Mouse (Mus musculus) forebrain, embryonic 12.5 days (tissue): ENCODE measurements around the gene Tmem202. TPM values are rescaled to one million over a fixed set of nuclear protein-coding genes. Genes with fewer than 3 reads are reported as not detected.

ENCODE experiments used
- ATAC-seq: fragments of 200-750 bp; cut with Nextera tagmentation; 2 replicates; pipeline ENCODE4 v1.8.0; 2017; ENCODE audit warnings: moderate TSS enrichment; ENCODE audit not compliant: low FRiP score
- H3K27ac ChIP-seq: fragments of 300-500 bp; sonication (generic); 2 replicates; pipeline ENCODE4 v1.5.1; 2016; ENCODE audit warnings: mild to moderate bottlenecking
- H3K27me3 ChIP-seq: fragments of 300-500 bp; sonication (generic); 2 replicates; pipeline ENCODE4 v1.6.1; 2016; ENCODE audit warnings: mild to moderate bottlenecking
- H3K36me3 ChIP-seq: fragments of 300-500 bp; sonication (generic); replicated peaks from 2 replicates; pipeline ENCODE4 v1.6.1; 2016; ENCODE audit warnings: mild to moderate bottlenecking
- H3K4me1 ChIP-seq: fragments of 300-500 bp; sonication (generic); 2 replicates; pipeline ENCODE4 v1.6.1; 2016
- H3K4me2 ChIP-seq: fragments of 300-500 bp; sonication (generic); 2 replicates; pipeline ENCODE4 v1.6.1; 2016; ENCODE audit warnings: mild to moderate bottlenecking, moderate library complexity
- H3K4me3 ChIP-seq: fragments of 300-500 bp; sonication (generic); replicated peaks from 2 replicates; pipeline ENCODE4 v1.5.1; 2016; ENCODE audit warnings: mild to moderate bottlenecking
- H3K9ac ChIP-seq: fragments of 300-500 bp; sonication (generic); 2 replicates; pipeline ENCODE4 v1.6.1; 2016; ENCODE audit warnings: mild to moderate bottlenecking
- H3K9me3 ChIP-seq: fragments of 300-500 bp; sonication (generic); 2 replicates; pipeline ENCODE4 v1.6.1; 2016
- WGBS: fragments of 180-500 bp; shearing (Covaris S2); methylation state at CpG from one replicate; pipeline ENCODE4 v1.1.7; 2016; 5-methylcytosine and 5-hydroxymethylcytosine counted together
- polyA plus RNA-seq: library from polyadenylated mRNA; unstranded; fragments of >200 nt; fragmentation: Nextera tagmentation; extraction: Ambion mirVana; gene quantifications from 2 replicates; pipeline ENCODE4 v1.2.1, GENCODE M21; 2016

The Tmem202 gene
- polyA plus RNA-seq, 1 experiment from 2014 or later, result not detected

- Histone ChIP-seq H3K27ac (peak overlapping the region; percentile 100), H3K4me3 (peak overlapping the region; percentile 99), H3K4me1 (peaks cover 21% of the 10 kb centered on the region), H3K9me3 (no peaks in the 10 kb centered on the region), H3K4me2 (peak overlapping the region; percentile 91), H3K36me3 (peaks cover 3% of the 10 kb centered on the region; the same call in 1 of the 2 replicates), H3K9ac (peak overlapping the region; percentile 99), H3K27me3 (no peaks in the 10 kb centered on the region)
- under 1% methylated on average over 34 of the region's 34 CpGs for WGBS
- ATAC-seq, result peak; percentile 33
These were observed 54.1 kb downstream of the Tmem202 start for GRCm38 (mm10) chr9:59485511-59486075.

DNA sequence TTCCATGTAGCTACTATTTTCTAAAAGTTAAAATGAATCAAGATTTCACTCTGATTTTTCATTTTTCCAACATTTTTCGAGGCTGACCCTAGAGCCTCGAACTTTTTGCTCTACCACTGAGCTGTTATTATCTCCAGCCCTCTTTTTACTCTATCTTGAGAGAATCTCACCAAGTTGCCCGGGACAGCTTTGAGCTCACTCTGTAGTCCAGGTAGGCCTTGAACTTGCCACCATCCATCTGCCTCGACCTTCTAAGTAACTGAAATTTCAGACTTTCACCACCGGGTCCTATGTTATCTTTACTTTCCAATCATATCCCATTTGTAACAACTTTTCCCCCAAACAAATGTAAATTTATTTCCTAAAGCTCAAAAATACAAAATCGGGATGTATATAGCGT, 54.9 kb downstream of the Tmem202 start:
- Histone ChIP-seq H3K4me2 (peak overlapping the region; percentile 91), H3K27ac (no peak overlapping the region), H3K27me3 (no peaks in the 10 kb centered on the region), H3K4me3 (peak overlapping the region; percentile 99), H3K9ac (peak overlapping the region; percentile 99), H3K36me3 (peaks cover 3% of the 10 kb centered on the region; the same call in 1 of the 2 replicates), H3K9me3 (no peaks in the 10 kb centered on the region), H3K4me1 (peaks cover 21% of the 10 kb centered on the region)
- ATAC-seq, result no peak
- WGBS, result 23% methylated on average over 7 of the region's 7 CpGs

DNA sequence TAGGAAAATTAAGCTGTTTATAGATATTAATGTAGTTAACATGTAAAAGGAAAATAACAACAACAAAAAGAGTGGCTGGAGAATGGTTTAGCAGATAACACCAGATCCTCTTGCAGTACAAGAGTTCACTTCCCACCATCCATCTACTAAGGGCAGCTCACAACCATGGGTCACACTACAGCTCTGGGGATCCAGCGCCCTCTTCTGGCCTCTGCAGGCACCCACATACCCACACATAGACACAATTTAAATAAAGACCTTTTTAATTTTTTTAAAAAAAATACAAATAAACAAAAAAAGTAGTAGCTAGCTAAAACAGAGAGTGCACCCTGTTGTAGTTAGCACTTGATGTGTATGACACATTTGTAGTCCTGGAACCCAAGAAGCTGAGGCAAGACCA, 57.2 kb downstream of the Tmem202 start:
- H3K27me3 ChIP-seq, result no peaks in the 10 kb centered on the region
- no peak overlapping the region for H3K4me3 ChIP-seq
- no peaks in the 10 kb centered on the region for H3K9me3 ChIP-seq
- H3K27ac ChIP-seq, result no peak overlapping the region
- 38% methylated on average over 1 of the region's 1 CpGs for WGBS
- peak overlapping the region; percentile 4; the same call in 1 of the 2 replicates for H3K4me2 ChIP-seq
- H3K4me1 ChIP-seq, result peaks cover 21% of the 10 kb centered on the region
- ATAC-seq, result no peak
- H3K9ac ChIP-seq, result no peak overlapping the region
- H3K36me3 ChIP-seq, result peaks cover 3% of the 10 kb centered on the region; the same call in 1 of the 2 replicates

- Histone ChIP-seq H3K9ac (no peak overlapping the region), H3K4me2 (no peak overlapping the region), H3K36me3 (peaks cover 7% of the 10 kb centered on the region), H3K9me3 (no peaks in the 10 kb centered on the region), H3K4me1 (no peaks in the 10 kb centered on the region), H3K4me3 (no peak overlapping the region), H3K27me3 (no peaks in the 10 kb centered on the region), H3K27ac (no peak overlapping the region)
- WGBS, result 88% methylated on average over 2 of the region's 2 CpGs
- ATAC-seq, result no peak
These were observed 63.0 kb downstream of the Tmem202 start for GRCm38 (mm10) chr9:59476617-59477016.

- no peak for ATAC-seq
- Histone ChIP-seq H3K4me3 (no peak overlapping the region), H3K9ac (no peak overlapping the region), H3K4me2 (no peak overlapping the region), H3K9me3 (no peaks in the 10 kb centered on the region), H3K27me3 (no peaks in the 10 kb centered on the region), H3K27ac (no peak overlapping the region), H3K36me3 (peaks cover 11% of the 10 kb centered on the region), H3K4me1 (no peaks in the 10 kb centered on the region)
- WGBS, result 83% methylated on average over 1 of the region's 1 CpGs
These were observed 64.8 kb downstream of the Tmem202 start for GRCm38 (mm10) chr9:59474838-59475237.

DNA sequence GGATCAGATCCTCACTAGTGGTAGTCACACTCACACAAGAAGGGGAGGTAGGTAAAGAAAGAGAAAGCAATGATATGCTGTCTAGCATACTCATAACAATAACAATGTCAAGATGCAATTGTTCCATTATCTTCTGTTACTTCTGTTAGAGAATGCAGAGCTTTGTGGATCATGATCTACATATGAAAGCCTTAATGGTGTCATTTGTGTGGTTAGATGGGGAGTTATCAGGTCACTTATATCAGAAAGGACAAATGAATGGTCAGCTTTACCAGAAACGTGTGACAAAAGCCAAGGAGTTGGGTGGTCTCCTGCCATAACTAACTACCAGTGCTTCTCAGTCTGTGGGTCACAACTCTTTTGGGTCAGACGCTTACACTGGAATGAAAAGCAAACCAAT, 66.5 kb downstream of the Tmem202 start:
- H3K36me3 ChIP-seq, result peaks cover 11% of the 10 kb centered on the region
- H3K27ac ChIP-seq, result no peak overlapping the region
- no peaks in the 10 kb centered on the region for H3K4me1 ChIP-seq
- no peaks in the 10 kb centered on the region for H3K27me3 ChIP-seq
- H3K4me2 ChIP-seq, result no peak overlapping the region
- no peak overlapping the region for H3K9ac ChIP-seq
- no peak for ATAC-seq
- WGBS, result 72% methylated on average over 2 of the region's 2 CpGs
- H3K9me3 ChIP-seq, result no peaks in the 10 kb centered on the region
- H3K4me3 ChIP-seq, result no peak overlapping the region

- no peaks in the 10 kb centered on the region for H3K9me3 ChIP-seq
- no peaks in the 10 kb centered on the region for H3K27me3 ChIP-seq
- no peak for ATAC-seq
- H3K4me3 ChIP-seq, result no peak overlapping the region
- H3K4me1 ChIP-seq, result no peaks in the 10 kb centered on the region
- 95% methylated on average over 1 of the region's 1 CpGs for whole genome bisulfite sequencing
- H3K4me2 ChIP-seq, result no peak overlapping the region
- H3K36me3 ChIP-seq, result peaks cover 11% of the 10 kb centered on the region
- H3K27ac ChIP-seq, result no peak overlapping the region
- no peak overlapping the region for H3K9ac ChIP-seq
These were observed 70.2 kb downstream of the Tmem202 start for GRCm38 (mm10) chr9:59469446-59469845.

Other genes with a start within 250 kb of the Tmem202 start
- gene Adpgk, start 248.3 kb downstream of the Tmem202 start, polyA plus RNA-seq, result 28.4 and 29.0 TPM in 2 replicates
- 25.4 and 28.7 TPM in 2 replicates for gene Bbs4, start 186.3 kb downstream of the Tmem202 start, polyA plus RNA-seq
- gene Arih1, start 53.2 kb downstream of the Tmem202 start, polyA plus RNA-seq, result 20.7 and 27.1 TPM in 2 replicates
- 37.1 and 43.3 TPM in 2 replicates for gene Hexa, start 307 bp downstream of the Tmem202 start, polyA plus RNA-seq
- 14.4 and 16.7 TPM in 2 replicates for gene Celf6, start 38.1 kb upstream of the Tmem202 start, polyA plus RNA-seq
- gene Parp6, start 77.4 kb upstream of the Tmem202 start, polyA plus RNA-seq, result 105 and 116 TPM in 2 replicates
- gene Pkm, start 116.5 kb upstream of the Tmem202 start, polyA plus RNA-seq, result 1,825 and 1,829 TPM in 2 replicates
- gene Gramd2, start 140.3 kb upstream of the Tmem202 start, polyA plus RNA-seq, result 0.40 and 0.49 TPM in 2 replicates
- gene Senp8, start 210.9 kb upstream of the Tmem202 start, polyA plus RNA-seq, result 13.0 and 18.1 TPM in 2 replicates
- 20.9 and 22.7 TPM in 2 replicates for gene Myo9a, start 211.0 kb upstream of the Tmem202 start, polyA plus RNA-seq